Mouse (Mus musculus): ENCODE measurements around the gene Lhx1. TPM values are rescaled to one million over a fixed set of nuclear protein-coding genes. Genes with fewer than 3 reads are reported as not detected.

The Lhx1 gene
- total and polyA plus RNA-seq, 2 experiments from 2014 or later = 21.3 to 44.9 TPM

GRCm38 (mm10) chr11:84523841-84524510 lies 1.4 kb downstream of the Lhx1 start:
- H3K9ac ChIP-seq (replicated peaks; ENCODE audit: low read length, poor library complexity, severe bottlenecking) = peak overlapping the region; percentile 64
- 2% methylated on average over 35 of the region's 35 CpGs for WGBS
- peaks cover 31% of the 10 kb centered on the region for H3K27me3 ChIP-seq (ENCODE audit: insufficient read depth, low read length)
- TF ChIP-seq CTCF (IDR thresholded peaks at IDR 0.05) = no peak
- no peak for ATAC-seq (ENCODE audit: low FRiP score)
- no peaks in the 10 kb centered on the region for H3K9me3 ChIP-seq (ENCODE audit: low read length)
- H3K4me1 ChIP-seq (ENCODE audit: insufficient read depth, low read length) = no peaks in the 10 kb centered on the region
- peak overlapping the region; percentile 49 for H3K4me3 ChIP-seq (ENCODE audit: low read depth, low read length)
- DNase-seq (ENCODE audit: low spot score) = no peak
- H3K27ac ChIP-seq (ENCODE audit: low read depth, low read length) = peak overlapping the region; percentile 67
- peak overlapping the region; percentile 44 for H3K4me2 ChIP-seq (ENCODE audit: low read depth, low read length, poor library complexity, severe bottlenecking)
- no peaks in the 10 kb centered on the region for H3K36me3 ChIP-seq (ENCODE audit: insufficient read depth, low read length)

- peak overlapping the region; percentile 64 for H3K9ac ChIP-seq (replicated peaks; ENCODE audit: low read length, poor library complexity, severe bottlenecking)
- peak overlapping the region; percentile 67 for H3K27ac ChIP-seq (ENCODE audit: low read depth, low read length)
- peaks cover 34% of the 10 kb centered on the region for H3K27me3 ChIP-seq (ENCODE audit: insufficient read depth, low read length)
- H3K4me1 ChIP-seq (ENCODE audit: insufficient read depth, low read length) = no peaks in the 10 kb centered on the region
- ATAC-seq (ENCODE audit: low FRiP score) = no peak
- TF ChIP-seq CTCF (IDR thresholded peaks at IDR 0.05) = no peak
- H3K36me3 ChIP-seq (ENCODE audit: insufficient read depth, low read length) = no peaks in the 10 kb centered on the region
- DNase-seq (ENCODE audit: low spot score) = no peak
- no peaks in the 10 kb centered on the region for H3K9me3 ChIP-seq (ENCODE audit: low read length)
- peak overlapping the region; percentile 49 for H3K4me3 ChIP-seq (ENCODE audit: low read depth, low read length)
- peak overlapping the region; percentile 44 for H3K4me2 ChIP-seq (ENCODE audit: low read depth, low read length, poor library complexity, severe bottlenecking)
- WGBS = 2% methylated on average over 16 of the region's 16 CpGs
Observed at GRCm38 (mm10) chr11:84523321-84523831, 2.0 kb downstream of the Lhx1 start.

- Histone ChIP-seq H3K4me1 (ENCODE audit: insufficient read depth, low read length) (no peaks in the 10 kb centered on the region), H3K4me2 (ENCODE audit: low read depth, low read length, poor library complexity, severe bottlenecking) (peak overlapping the region; percentile 44), H3K9me3 (ENCODE audit: low read length) (no peaks in the 10 kb centered on the region), H3K4me3 (ENCODE audit: low read depth, low read length) (peak overlapping the region; percentile 49), H3K36me3 (ENCODE audit: insufficient read depth, low read length) (no peaks in the 10 kb centered on the region), H3K27me3 (ENCODE audit: insufficient read depth, low read length) (peaks cover 34% of the 10 kb centered on the region), H3K27ac (ENCODE audit: low read depth, low read length) (peak overlapping the region; percentile 67), H3K9ac (replicated peaks; ENCODE audit: low read length, poor library complexity, severe bottlenecking) (peak overlapping the region; percentile 64)
- no peak for ATAC-seq (ENCODE audit: low FRiP score)
- TF ChIP-seq CTCF (IDR thresholded peaks at IDR 0.05) = no peak
- under 1% methylated on average over 40 of the region's 40 CpGs for WGBS
- DNase-seq (ENCODE audit: low spot score) = peak; percentile 62
Observed at GRCm38 (mm10) chr11:84522577-84523320, 2.6 kb downstream of the Lhx1 start.

- H3K9ac ChIP-seq (replicated peaks; ENCODE audit: low read length, poor library complexity, severe bottlenecking) = peak overlapping the region; percentile 64; the same call in 1 of the 2 replicates
- H3K27me3 ChIP-seq (ENCODE audit: insufficient read depth, low read length) = peaks cover 34% of the 10 kb centered on the region
- H3K4me3 ChIP-seq (ENCODE audit: low read depth, low read length) = peak overlapping the region; percentile 49
- no peaks in the 10 kb centered on the region for H3K9me3 ChIP-seq (ENCODE audit: low read length)
- no peaks in the 10 kb centered on the region for H3K36me3 ChIP-seq (ENCODE audit: insufficient read depth, low read length)
- WGBS = 6% methylated on average over 24 of the region's 24 CpGs
- peak overlapping the region; percentile 67; the same call in 1 of the 2 replicates for H3K27ac ChIP-seq (ENCODE audit: low read depth, low read length)
- peak overlapping the region; percentile 44 for H3K4me2 ChIP-seq (ENCODE audit: low read depth, low read length, poor library complexity, severe bottlenecking)
- ATAC-seq (ENCODE audit: low FRiP score) = no peak
- no peak for TF ChIP-seq CTCF (IDR thresholded peaks at IDR 0.05)
- H3K4me1 ChIP-seq (ENCODE audit: insufficient read depth, low read length) = no peaks in the 10 kb centered on the region
- DNase-seq (ENCODE audit: low spot score) = no peak
Observed at GRCm38 (mm10) chr11:84521751-84522299, 3.5 kb downstream of the Lhx1 start.

GRCm38 (mm10) chr11:84521071-84521390 lies 4.3 kb downstream of the Lhx1 start:
- H3K9ac ChIP-seq (replicated peaks; ENCODE audit: low read length, poor library complexity, severe bottlenecking) = peak overlapping the region; percentile 30
- no peak for ATAC-seq (ENCODE audit: low FRiP score)
- peak overlapping the region; percentile 21 for H3K27ac ChIP-seq (ENCODE audit: low read depth, low read length)

More at GRCm38 (mm10) chr11:84521071-84521390, 4.3 kb downstream of the Lhx1 start:
- peak overlapping the region; percentile 49 for H3K4me3 ChIP-seq (ENCODE audit: low read depth, low read length)
- no peaks in the 10 kb centered on the region for H3K9me3 ChIP-seq (ENCODE audit: low read length)
- TF ChIP-seq CTCF (IDR thresholded peaks at IDR 0.05) = no peak
- peaks cover 39% of the 10 kb centered on the region for H3K27me3 ChIP-seq (ENCODE audit: insufficient read depth, low read length)
- no peaks in the 10 kb centered on the region for H3K4me1 ChIP-seq (ENCODE audit: insufficient read depth, low read length)
- 18% methylated on average over 3 of the region's 3 CpGs for WGBS
- no peak for DNase-seq (ENCODE audit: low spot score)
- H3K36me3 ChIP-seq (ENCODE audit: insufficient read depth, low read length) = no peaks in the 10 kb centered on the region
- H3K4me2 ChIP-seq (ENCODE audit: low read depth, low read length, poor library complexity, severe bottlenecking) = peak overlapping the region; percentile 44
